Mouse (Mus musculus): ENCODE measurements around the gene Gspt1. TPM values are rescaled to one million over a fixed set of nuclear protein-coding genes. Genes with fewer than 3 reads are reported as not detected.

The Gspt1 gene
- polyA plus RNA-seq, 1 experiment = 44.0 TPM

- Histone ChIP-seq H3K4me1 (ENCODE audit: control insufficient read depth, insufficient read depth, low read length) (no peaks in the 10 kb centered on the region), H3K27ac (ENCODE audit: insufficient read depth, low read length) (no peak overlapping the region), H3K27me3 (ENCODE audit: control insufficient read depth, insufficient read depth, low read length) (no peaks in the 10 kb centered on the region), H3K4me3 (replicated peaks; ENCODE audit: insufficient read depth, low read depth, low read length) (no peak overlapping the region)
- WGBS = 73% methylated on average over 6 of the region's 6 CpGs
- TF ChIP-seq POLR2A (IDR thresholded peaks at IDR 0.05; ENCODE audit: borderline replicate concordance, insufficient read depth, low read length) (no peak), CTCF (IDR thresholded peaks at IDR 0.05; ENCODE audit: borderline replicate concordance, insufficient read depth, low read depth, low read length) (no peak)
- DNase-seq = no peak
These were observed 24.7 kb upstream of the Gspt1 start for GRCm38 (mm10) chr16:11278778-11279177.

GRCm38 (mm10) chr16:11276888-11277287 lies 22.8 kb upstream of the Gspt1 start:
- no peak overlapping the region for H3K27ac ChIP-seq (ENCODE audit: insufficient read depth, low read length)
- TF ChIP-seq POLR2A (IDR thresholded peaks at IDR 0.05; ENCODE audit: borderline replicate concordance, insufficient read depth, low read length) (no peak), CTCF (IDR thresholded peaks at IDR 0.05; ENCODE audit: borderline replicate concordance, insufficient read depth, low read depth, low read length) (no peak)
- H3K27me3 ChIP-seq (ENCODE audit: control insufficient read depth, insufficient read depth, low read length) = no peaks in the 10 kb centered on the region
- no peak overlapping the region for H3K4me3 ChIP-seq (replicated peaks; ENCODE audit: insufficient read depth, low read depth, low read length)
- 41% methylated on average over 3 of the region's 3 CpGs for WGBS
- no peaks in the 10 kb centered on the region for H3K4me1 ChIP-seq (ENCODE audit: control insufficient read depth, insufficient read depth, low read length)
- DNase-seq = no peak

GRCm38 (mm10) chr16:11271073-11271472 lies 16.9 kb upstream of the Gspt1 start:
- Histone ChIP-seq H3K27me3 (ENCODE audit: control insufficient read depth, insufficient read depth, low read length) (no peaks in the 10 kb centered on the region), H3K27ac (ENCODE audit: insufficient read depth, low read length) (no peak overlapping the region), H3K4me3 (replicated peaks; ENCODE audit: insufficient read depth, low read depth, low read length) (no peak overlapping the region), H3K4me1 (ENCODE audit: control insufficient read depth, insufficient read depth, low read length) (no peaks in the 10 kb centered on the region)
- TF ChIP-seq CTCF (IDR thresholded peaks at IDR 0.05; ENCODE audit: borderline replicate concordance, insufficient read depth, low read depth, low read length) (no peak), POLR2A (IDR thresholded peaks at IDR 0.05; ENCODE audit: borderline replicate concordance, insufficient read depth, low read length) (no peak)
- no peak for DNase-seq

GRCm38 (mm10) chr16:11270642-11271041 lies 16.5 kb upstream of the Gspt1 start:
- no peak for TF ChIP-seq CTCF (IDR thresholded peaks at IDR 0.05; ENCODE audit: borderline replicate concordance, insufficient read depth, low read depth, low read length)
- no peak for TF ChIP-seq POLR2A (IDR thresholded peaks at IDR 0.05; ENCODE audit: borderline replicate concordance, insufficient read depth, low read length)
- Histone ChIP-seq H3K27ac (ENCODE audit: insufficient read depth, low read length) (no peak overlapping the region), H3K27me3 (ENCODE audit: control insufficient read depth, insufficient read depth, low read length) (no peaks in the 10 kb centered on the region), H3K4me1 (ENCODE audit: control insufficient read depth, insufficient read depth, low read length) (no peaks in the 10 kb centered on the region), H3K4me3 (replicated peaks; ENCODE audit: insufficient read depth, low read depth, low read length) (no peak overlapping the region)
- DNase-seq = no peak
- WGBS = 79% methylated on average over 2 of the region's 2 CpGs

- TF ChIP-seq CTCF (IDR thresholded peaks at IDR 0.05; ENCODE audit: borderline replicate concordance, insufficient read depth, low read depth, low read length) (no peak), POLR2A (IDR thresholded peaks at IDR 0.05; ENCODE audit: borderline replicate concordance, insufficient read depth, low read length) (no peak)
- H3K27ac ChIP-seq (ENCODE audit: insufficient read depth, low read length) = no peak overlapping the region
- no peaks in the 10 kb centered on the region for H3K27me3 ChIP-seq (ENCODE audit: control insufficient read depth, insufficient read depth, low read length)
- no peaks in the 10 kb centered on the region for H3K4me1 ChIP-seq (ENCODE audit: control insufficient read depth, insufficient read depth, low read length)
- no peak overlapping the region for H3K4me3 ChIP-seq (replicated peaks; ENCODE audit: insufficient read depth, low read depth, low read length)
- DNase-seq = no peak
- 31% methylated on average over 6 of the region's 6 CpGs for WGBS
These were observed 15.7 kb upstream of the Gspt1 start for GRCm38 (mm10) chr16:11269808-11270207.

- TF ChIP-seq POLR2A (IDR thresholded peaks at IDR 0.05; ENCODE audit: borderline replicate concordance, insufficient read depth, low read length) (no peak), CTCF (IDR thresholded peaks at IDR 0.05; ENCODE audit: borderline replicate concordance, insufficient read depth, low read depth, low read length) (no peak)
- H3K27ac ChIP-seq (ENCODE audit: insufficient read depth, low read length) = no peak overlapping the region
- no peaks in the 10 kb centered on the region for H3K27me3 ChIP-seq (ENCODE audit: control insufficient read depth, insufficient read depth, low read length)
- 74% methylated on average over 2 of the region's 2 CpGs for WGBS
- H3K4me1 ChIP-seq (ENCODE audit: control insufficient read depth, insufficient read depth, low read length) = no peaks in the 10 kb centered on the region
- DNase-seq = no peak
- H3K4me3 ChIP-seq (replicated peaks; ENCODE audit: insufficient read depth, low read depth, low read length) = no peak overlapping the region
These were observed 12.4 kb upstream of the Gspt1 start for GRCm38 (mm10) chr16:11266556-11266955.

GRCm38 (mm10) chr16:11263266-11263665 lies 9.1 kb upstream of the Gspt1 start:
- Histone ChIP-seq H3K4me1 (ENCODE audit: control insufficient read depth, insufficient read depth, low read length) (no peaks in the 10 kb centered on the region), H3K27ac (ENCODE audit: insufficient read depth, low read length) (no peak overlapping the region), H3K27me3 (ENCODE audit: control insufficient read depth, insufficient read depth, low read length) (no peaks in the 10 kb centered on the region), H3K4me3 (replicated peaks; ENCODE audit: insufficient read depth, low read depth, low read length) (no peak overlapping the region)
- no peak for DNase-seq
- no peak for TF ChIP-seq POLR2A (IDR thresholded peaks at IDR 0.05; ENCODE audit: borderline replicate concordance, insufficient read depth, low read length)

GRCm38 (mm10) chr16:11254723-11255164 lies 619 bp upstream of the Gspt1 start:
- H3K4me1 ChIP-seq (ENCODE audit: control insufficient read depth, insufficient read depth, low read length) = no peaks in the 10 kb centered on the region
- peak overlapping the region; percentile 59 for H3K4me3 ChIP-seq (replicated peaks; ENCODE audit: insufficient read depth, low read depth, low read length)
- no peaks in the 10 kb centered on the region for H3K27me3 ChIP-seq (ENCODE audit: control insufficient read depth, insufficient read depth, low read length)
- WGBS = 11% methylated on average over 10 of the region's 10 CpGs
- no peak for TF ChIP-seq CTCF (IDR thresholded peaks at IDR 0.05; ENCODE audit: borderline replicate concordance, insufficient read depth, low read depth, low read length)
- DNase-seq = no peak
- H3K27ac ChIP-seq (ENCODE audit: insufficient read depth, low read length) = peak overlapping the region; percentile 85
